Mouse (Mus musculus) limb, embryonic 15.5 days (tissue): Measurements from ENCODE around the gene Nfkb2. TPM values are rescaled to one million over a fixed set of nuclear protein-coding genes. Genes with fewer than 3 reads are reported as not detected.
A peak's percentile ranks its signal among the peaks of the same experiment; 100 is the strongest.

Experiments used
- ATAC-seq: fragments of 200-750 bp; cut with Nextera tagmentation; 2 replicates; pipeline ENCODE4 v1.8.0; 2017; ENCODE audit warnings: low read depth, moderate TSS enrichment; ENCODE audit not compliant: insufficient number of reproducible peaks, low FRiP score, low TSS enrichment
- H3K27ac ChIP-seq: fragments of 300-500 bp; sonication (generic); 2 replicates; pipeline ENCODE4 v1.5.1; 2015; ENCODE audit warnings: moderate library complexity, mild to moderate bottlenecking, inconsistent platforms
- H3K27me3 ChIP-seq: fragments of 300-500 bp; sonication (generic); 2 replicates; pipeline ENCODE4 v1.6.1; 2015; ENCODE audit warnings: inconsistent platforms
- H3K36me3 ChIP-seq: fragments of 300-500 bp; sonication (generic); 2 replicates; pipeline ENCODE4 v1.6.1; 2015; ENCODE audit warnings: inconsistent platforms
- H3K4me1 ChIP-seq: fragments of 300-500 bp; sonication (generic); 2 replicates; pipeline ENCODE4 v1.6.1; 2015; ENCODE audit warnings: inconsistent platforms
- H3K4me2 ChIP-seq: fragments of 300-500 bp; sonication (generic); 2 replicates; pipeline ENCODE4 v1.6.1; 2015; ENCODE audit warnings: mild to moderate bottlenecking, inconsistent platforms
- H3K4me3 ChIP-seq: fragments of 300-500 bp; sonication (generic); 2 replicates; pipeline ENCODE4 v1.5.1; 2015; ENCODE audit warnings: mild to moderate bottlenecking, inconsistent platforms
- H3K9ac ChIP-seq: fragments of 300-500 bp; sonication (generic); 2 replicates; pipeline ENCODE4 v1.6.1; 2015; ENCODE audit warnings: inconsistent platforms
- H3K9me3 ChIP-seq: fragments of 300-500 bp; sonication (generic); 2 replicates; pipeline ENCODE4 v1.6.1; 2016; ENCODE audit warnings: inconsistent platforms
- WGBS: fragments of 180-500 bp; shearing (Covaris S2); methylation state at CpG from one replicate; pipeline ENCODE4 v1.1.7; 2015; 5-methylcytosine and 5-hydroxymethylcytosine counted together
- microRNA counts: library from miRNA; unstranded; fragments of <30 nt; microRNA quantifications from one replicate; lab custom pipeline; 2016
- microRNA-seq: library from miRNA; unstranded; fragments of <30 nt; microRNA quantifications from one replicate; pipeline ENCODE4, GENCODE M21; 2016
- polyA plus RNA-seq: library from polyadenylated mRNA; unstranded; fragments of >200 nt; fragmentation: Nextera tagmentation; extraction: Ambion mirVana; gene quantifications from 2 replicates; pipeline ENCODE4 v1.2.1, GENCODE M21; 2015

Gene Nfkb2
- polyA plus RNA-seq, 1 experiment from 2014 or later: 11.4 TPM

DNA sequence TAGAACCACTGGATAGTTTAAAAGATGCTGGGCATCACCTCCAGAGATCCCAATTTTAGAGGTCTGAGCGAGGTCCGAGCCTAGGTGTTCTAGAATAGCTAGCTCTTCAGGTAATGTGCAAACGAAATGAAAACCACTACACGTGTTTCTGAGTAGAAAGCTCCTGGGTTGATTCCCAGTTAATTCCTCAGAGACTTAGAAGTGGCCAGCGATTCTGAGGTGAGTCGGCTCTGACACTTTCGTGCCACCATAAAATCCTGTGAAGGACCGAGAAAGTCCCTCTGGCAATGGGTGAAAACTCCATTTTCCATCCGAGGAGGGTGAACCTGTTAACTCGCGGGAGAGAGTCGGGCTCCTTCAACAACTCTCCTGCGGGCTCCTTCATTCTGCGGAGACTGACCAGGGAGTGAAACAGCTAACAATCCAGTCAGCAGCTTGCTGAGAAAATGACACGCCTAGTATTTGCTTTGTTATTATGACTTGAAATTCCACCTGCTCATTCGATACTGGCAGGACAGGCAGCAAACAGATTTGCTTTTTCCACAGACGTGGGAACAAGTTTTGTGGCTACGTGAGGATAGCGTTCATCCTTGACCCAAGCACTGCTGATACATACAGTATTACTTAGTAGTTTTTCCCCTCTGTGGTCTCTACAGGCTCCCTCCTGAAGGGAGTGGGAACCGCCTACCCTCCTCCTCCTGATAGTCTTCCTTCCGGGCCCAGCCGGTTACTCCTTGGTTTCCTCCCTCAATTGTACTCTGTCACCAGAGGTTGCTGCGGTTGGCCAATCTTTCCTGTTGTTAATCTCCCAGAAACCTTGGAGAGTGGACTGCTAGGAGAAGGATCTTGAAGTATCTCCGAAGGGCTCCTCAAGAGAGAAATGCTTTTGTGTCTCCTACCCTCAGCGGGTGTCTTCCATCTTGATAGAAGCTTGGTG is 53.5 kb downstream of the Nfkb2 start:
- WGBS: 24% methylated on average over 25 of the region's 25 CpGs
- H3K27me3 ChIP-seq: peaks cover 27% of the 10 kb centered on the region
- 0 out of 2 replicates have a peak overlapping the region, but pooled peaks have one; percentile 36 for H3K9ac ChIP-seq
- peak overlapping the region; percentile 83 for H3K4me2 ChIP-seq
- H3K4me3 ChIP-seq: peak overlapping the region; percentile 49
- H3K9me3 ChIP-seq: no peaks in the 10 kb centered on the region; the same call in 1 of the 2 replicates
- no peak overlapping the region for H3K27ac ChIP-seq
- no peak for ATAC-seq
- H3K36me3 ChIP-seq: no peaks in the 10 kb centered on the region
- peaks cover 12% of the 10 kb centered on the region for H3K4me1 ChIP-seq

DNA sequence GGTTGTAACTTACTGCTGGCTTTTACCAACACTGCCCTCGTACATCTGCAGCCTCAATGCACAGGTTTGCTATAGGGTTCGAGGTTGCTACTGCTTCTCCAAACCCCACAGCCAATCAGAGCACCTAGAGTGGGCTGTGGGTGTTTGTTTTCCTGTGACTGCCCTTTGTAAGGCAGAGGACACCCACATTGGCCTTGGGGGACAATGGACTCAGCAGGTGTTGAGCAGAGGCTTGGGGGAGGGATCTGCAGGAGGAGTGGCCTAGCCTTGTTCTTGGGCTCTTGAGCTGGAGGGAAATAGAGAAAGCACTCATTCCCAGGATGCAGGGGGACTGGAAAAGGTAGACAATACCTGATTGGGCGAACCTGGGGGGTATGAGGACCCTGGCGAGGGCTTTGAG is 54.3 kb downstream of the Nfkb2 start:
- no peaks in the 10 kb centered on the region for H3K9me3 ChIP-seq
- no peak overlapping the region for H3K4me2 ChIP-seq
- peaks cover 27% of the 10 kb centered on the region for H3K27me3 ChIP-seq
- WGBS: 59% methylated on average over 4 of the region's 4 CpGs
- H3K4me3 ChIP-seq: no peak overlapping the region
- no peak overlapping the region for H3K9ac ChIP-seq
- H3K27ac ChIP-seq: no peak overlapping the region
- ATAC-seq: no peak
- peaks cover 12% of the 10 kb centered on the region for H3K4me1 ChIP-seq
- H3K36me3 ChIP-seq: no peaks in the 10 kb centered on the region

MicroRNAs within 50 kb of the gene (microRNA counts, 519-probe panel; counts per million panel counts)
- 1,998 counts per million, percentile 35 among the panel's probes with 10 or more counts for microRNA mmu-miR-146b (lab: Ali Mortazavi, UCI)

Small RNA genes within 50 kb of the gene (microRNA-seq; reads per million reads assigned to microRNA genes)
- 0.82 reads per million for gene Mir146b

Other genes starting within 250 kb of the Nfkb2 start
- 70.4 and 79.6 TPM in 2 replicates for gene Nolc1, start 228.5 kb upstream of the Nfkb2 start, polyA plus RNA-seq
- gene Elovl3, start 172.4 kb upstream of the Nfkb2 start, polyA plus RNA-seq: 0.40 and 0.66 TPM in 2 replicates
- gene Pitx3, start 156.0 kb upstream of the Nfkb2 start, polyA plus RNA-seq: 5.4 and 8.5 TPM in 2 replicates
- gene Gbf1, start 151.8 kb upstream of the Nfkb2 start, polyA plus RNA-seq: 73.8 and 76.7 TPM in 2 replicates
- 5.5 and 5.8 TPM in 2 replicates for gene Psd, start 22.8 kb downstream of the Nfkb2 start, polyA plus RNA-seq
- gene Fbxl15, start 23.9 kb downstream of the Nfkb2 start, polyA plus RNA-seq: 12.8 and 13.2 TPM in 2 replicates
- 150 and 176 TPM in 2 replicates for gene Cuedc2, start 34.4 kb downstream of the Nfkb2 start, polyA plus RNA-seq
- gene Mfsd13a, start 36.8 kb downstream of the Nfkb2 start, polyA plus RNA-seq: 3.1 and 3.6 TPM in 2 replicates
- gene 2310034G01Rik, start 46.0 kb downstream of the Nfkb2 start, polyA plus RNA-seq: 1.5 and 2.1 TPM in 2 replicates
- gene Actr1a, start 91.4 kb downstream of the Nfkb2 start, polyA plus RNA-seq: 145 and 156 TPM in 2 replicates
- gene Sufu, start 92.6 kb downstream of the Nfkb2 start, polyA plus RNA-seq: 32.8 and 33.6 TPM in 2 replicates
- 14.6 and 15.1 TPM in 2 replicates for gene Trim8, start 197.4 kb downstream of the Nfkb2 start, polyA plus RNA-seq